Mouse (Mus musculus) erythroblast, embryonic 14.5 days (primary cell): Measurements from ENCODE around the gene Il9r.

ENCODE experiments used
- GATA1 ChIP-seq: IDR thresholded peaks from 2 replicates; pipeline ENCODE4 v1.6.1; 2012; ENCODE audit warnings: low read length, inconsistent platforms, mixed read lengths
- TAL1 ChIP-seq: IDR thresholded peaks from 3 replicates; pipeline ENCODE4 v1.6.1; 2012; ENCODE audit warnings: low read length, inconsistent platforms, mixed read lengths

DNA sequence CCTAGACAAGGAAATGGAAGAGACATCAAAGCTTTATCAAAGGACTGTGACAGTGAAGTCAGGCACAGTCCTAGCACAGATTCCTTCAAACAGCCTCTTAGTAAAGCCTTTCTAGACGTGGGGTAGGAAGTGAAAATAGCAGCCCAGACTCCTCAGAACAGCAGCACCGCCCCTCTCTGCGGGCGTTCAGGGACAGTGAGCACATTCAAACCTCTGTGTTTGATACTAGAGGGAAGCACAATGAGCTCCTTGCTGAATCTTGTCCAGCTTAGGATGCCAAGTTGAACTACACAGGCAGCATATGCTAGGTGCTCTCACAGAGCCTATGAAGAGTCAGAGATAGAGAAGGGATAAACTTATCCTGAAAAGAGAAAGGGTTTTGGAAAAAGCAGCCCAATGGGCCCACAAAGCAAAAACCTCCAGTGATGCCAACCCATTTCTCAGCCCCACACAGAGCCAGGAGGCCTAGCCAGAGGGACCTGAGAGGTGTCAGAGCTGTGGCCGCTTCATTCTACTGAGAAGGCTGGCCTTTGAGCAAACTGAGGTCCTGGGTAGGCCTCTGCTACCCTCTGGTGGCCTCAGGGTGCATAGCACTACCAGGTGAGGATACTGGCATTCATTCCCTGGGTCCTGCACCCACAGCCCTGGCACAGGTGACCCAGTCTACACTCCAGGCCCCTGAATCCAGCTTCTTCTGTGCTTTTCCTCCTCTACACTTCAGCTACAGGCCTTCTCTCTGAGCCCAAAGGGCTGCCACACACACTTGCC is 38.2 kb upstream of the Il9r start:
- TF ChIP-seq TAL1, result no peak
- TF ChIP-seq GATA1, result no peak
